21 mouse cellular contexts compared by ENCODE assay signal in the genomic region with DNA sequence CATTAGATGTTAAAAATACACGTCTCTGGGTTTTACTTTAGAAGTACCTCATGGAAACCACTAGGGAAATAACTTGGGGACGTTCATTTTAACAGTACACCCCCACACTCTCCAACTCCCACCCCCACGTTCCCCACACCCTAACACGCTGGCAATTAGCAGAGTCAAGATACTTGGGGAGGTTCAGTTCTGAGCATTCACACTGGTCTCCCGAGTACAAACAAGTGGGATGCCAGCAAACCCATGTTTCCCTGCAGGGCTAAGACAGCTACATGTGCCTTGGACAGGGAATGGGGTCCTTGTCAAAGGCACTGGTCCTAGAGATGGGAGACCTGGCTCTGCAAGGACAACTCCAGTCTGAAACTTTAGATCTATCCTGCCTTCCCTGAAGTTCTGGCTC. TPM values are rescaled to one million over a fixed set of nuclear protein-coding genes. Genes with fewer than 3 reads are reported as not detected.
DNase-seq lines count a peak whose midpoint lies in the region; ATAC-seq and TF ChIP-seq lines count a peak whose summit lies in the region.
"Had no signal": no experiment of that assay in that cellular context is flagged by ENCODE, and none has a peak within 500 bp of the region (broad histone marks: within the 10 kb centered on the region; RNA-seq: fewer than 3 reads in every experiment).

No protein-coding gene starts in this region.

- H3K4me3 ChIP-seq in forebrain, embryonic 16.5 days (replicated peaks; ENCODE audit: low read length) = no peak overlapping the region
- H3K4me3 ChIP-seq in forebrain, postnatal 0 days (ENCODE audit: low read depth, low read length) = no peak overlapping the region
- no peak overlapping the region for H3K4me3 ChIP-seq in intestine, embryonic 14.5 days (ENCODE audit: low read depth, low read length)
- no peak overlapping the region for H3K4me3 ChIP-seq in intestine, embryonic 15.5 days (replicated peaks)

- ATAC-seq in forebrain, embryonic 16.5 days = no peak
- ATAC-seq in forebrain, postnatal 0 days = no peak; the same call in 1 of the 2 replicates
- peak; percentile 43; the same call in 1 of the 2 replicates for ATAC-seq in intestine, embryonic 14.5 days (replicated peaks; ENCODE audit: low FRiP score, low TSS enrichment, low read depth)
- no peak for ATAC-seq in intestine, embryonic 15.5 days

- no peak overlapping the region for H3K4me2 ChIP-seq in forebrain, embryonic 16.5 days (ENCODE audit: low read length)
- H3K4me2 ChIP-seq in forebrain, postnatal 0 days (ENCODE audit: low read depth) = no peak overlapping the region
- no peak overlapping the region for H3K4me2 ChIP-seq in intestine, embryonic 14.5 days (ENCODE audit: low read length)
- H3K4me2 ChIP-seq in intestine, embryonic 15.5 days (replicated peaks) = no peak overlapping the region

- no peaks in the 10 kb centered on the region for H3K9me3 ChIP-seq in forebrain, embryonic 16.5 days (ENCODE audit: control insufficient read depth, low read length)
- H3K9me3 ChIP-seq in forebrain, postnatal 0 days (ENCODE audit: low read length) = no peaks in the 10 kb centered on the region
- H3K9me3 ChIP-seq in intestine, embryonic 14.5 days (ENCODE audit: control insufficient read depth, low read length) = no peaks in the 10 kb centered on the region
- no peaks in the 10 kb centered on the region for H3K9me3 ChIP-seq in intestine, embryonic 15.5 days
- H3K9me3 ChIP-seq: heart, embryonic 13.5 days; hindbrain, embryonic 12.5 days had no signal

- no peak overlapping the region for H3K9ac ChIP-seq in forebrain, embryonic 16.5 days (replicated peaks; ENCODE audit: low read depth, low read length)
- no peak overlapping the region for H3K9ac ChIP-seq in forebrain, postnatal 0 days
- no peak overlapping the region for H3K9ac ChIP-seq in intestine, embryonic 14.5 days (ENCODE audit: low read length)
- H3K9ac ChIP-seq in intestine, embryonic 15.5 days = no peak overlapping the region

- 38% methylated on average over 5 of the region's 5 CpGs for WGBS in forebrain, embryonic 16.5 days
- 39% methylated on average over 5 of the region's 5 CpGs for WGBS in forebrain, postnatal 0 days
- 41% methylated on average over 5 of the region's 5 CpGs for WGBS in intestine, embryonic 14.5 days
- WGBS in intestine, embryonic 15.5 days = 50% methylated on average over 5 of the region's 5 CpGs

- H3K36me3 ChIP-seq in forebrain, embryonic 16.5 days (ENCODE audit: control insufficient read depth, insufficient read depth) = no peaks in the 10 kb centered on the region
- no peaks in the 10 kb centered on the region for H3K36me3 ChIP-seq in forebrain, postnatal 0 days (ENCODE audit: insufficient read depth)
- H3K36me3 ChIP-seq in intestine, embryonic 14.5 days (ENCODE audit: control insufficient read depth, insufficient read depth, low read length) = no peaks in the 10 kb centered on the region
- no peaks in the 10 kb centered on the region for H3K36me3 ChIP-seq in intestine, embryonic 15.5 days
- H3K36me3 ChIP-seq: heart, embryonic 13.5 days; hindbrain, embryonic 12.5 days had no signal

- no peaks in the 10 kb centered on the region for H3K27me3 ChIP-seq in forebrain, embryonic 16.5 days (replicated peaks; ENCODE audit: control insufficient read depth, insufficient read depth, low read length)
- no peaks in the 10 kb centered on the region for H3K27me3 ChIP-seq in forebrain, postnatal 0 days (ENCODE audit: insufficient read depth, low read length)
- no peaks in the 10 kb centered on the region for H3K27me3 ChIP-seq in intestine, embryonic 14.5 days (replicated peaks; ENCODE audit: control insufficient read depth, insufficient read depth, low read length)
- no peaks in the 10 kb centered on the region for H3K27me3 ChIP-seq in intestine, embryonic 15.5 days (replicated peaks)
- H3K27me3 ChIP-seq: CH12.LX; heart, embryonic 13.5 days; hindbrain, embryonic 12.5 days; Patski had no signal

- H3K4me1 ChIP-seq in forebrain, embryonic 16.5 days (replicated peaks; ENCODE audit: control insufficient read depth, insufficient read depth, low read length) = peaks cover 28% of the 10 kb centered on the region
- H3K4me1 ChIP-seq in forebrain, postnatal 0 days (ENCODE audit: insufficient read depth) = peaks cover 11% of the 10 kb centered on the region; the same call in 1 of the 2 replicates
- H3K4me1 ChIP-seq in intestine, embryonic 14.5 days (replicated peaks; ENCODE audit: control insufficient read depth, insufficient read depth, low read length) = peaks cover 7% of the 10 kb centered on the region; the same call in 1 of the 2 replicates
- 0 out of 2 replicates have a peak, but pooled peaks cover 4% of the 10 kb centered on the region for H3K4me1 ChIP-seq in intestine, embryonic 15.5 days (replicated peaks)

- DNase-seq in cerebellum, adult 9-10 months = peak; percentile 8
- DNase-seq in cerebellum, adult 18-20 months = no peak
- no peak for DNase-seq in forebrain, postnatal 0 days
- DNase-seq in intestine, embryonic 14.5 days (ENCODE audit: low spot score) = no peak
- DNase-seq in R1 (ENCODE audit: low read depth, low spot score) = peak; percentile 16
- no peak for DNase-seq in c-Kit-positive CD71-positive TER-119-positive erythroid progenitor cells, embryonic 14.5 days (ENCODE audit: low spot score)

- no peak for TF ChIP-seq CTCF in forebrain, postnatal 0 days (IDR thresholded peaks at IDR 0.05; ENCODE audit: low read depth)

- peak overlapping the region; percentile 24; the same call in 1 of the 2 replicates for H3K27ac ChIP-seq in forebrain, embryonic 16.5 days (ENCODE audit: low read length)
- no peak overlapping the region for H3K27ac ChIP-seq in forebrain, postnatal 0 days (ENCODE audit: low read depth, low read length)
- H3K27ac ChIP-seq in intestine, embryonic 14.5 days (ENCODE audit: low read depth) = no peak overlapping the region
- H3K27ac ChIP-seq in intestine, embryonic 15.5 days = no peak overlapping the region
- H3K27ac ChIP-seq: hindbrain, embryonic 12.5 days had no signal

RNA-seq across cellular contexts. Expression of gene Drd3, which starts 48.6 kb away (rescaled TPM):
- not detected in 2 replicates for polyA plus RNA-seq in forebrain, embryonic 16.5 days (2015; fragmentation: Nextera tagmentation; extraction: Ambion mirVana)
- 0.23 and 0.86 TPM in 2 replicates for total RNA-seq in forebrain, postnatal 0 days (2014; rRNA removed)
- polyA plus RNA-seq in forebrain, postnatal 0 days (2015; fragmentation: Nextera tagmentation; extraction: Ambion mirVana) = not detected in 2 replicates
- not detected in 2 replicates for polyA plus RNA-seq in intestine, embryonic 14.5 days (2014; fragmentation: Nextera tagmentation; extraction: Ambion mirVana)
- polyA plus RNA-seq in intestine, embryonic 15.5 days (2015; fragmentation: Nextera tagmentation; extraction: Ambion mirVana) = not detected in 2 replicates
- total RNA-seq: adrenal gland, adult 2 months; adrenal gland, postnatal 25 days; CH12.LX; gastrocnemius, adult 18-20 months; gastrocnemius, postnatal 14 days; heart, adult 8-10 months; heart, postnatal 36 days had no signal
- polyA plus RNA-seq: embryonic facial prominence, embryonic 11.5 days; heart, embryonic 13.5 days; heart, postnatal 0 days; hindbrain, embryonic 12.5 days; inflammation-experienced regulatory T-cells, adult 6 months; Patski had no signal

Comparison
In these comparisons a context has a peak if more than half of its experiments do, and no peak if none do; other contexts are left out.
1. DNase-seq: peak in cerebellum, adult 9-10 months (single experiment) and R1 (single experiment); none in cerebellum, adult 18-20 months (0 of 2), forebrain, postnatal 0 days (single experiment), intestine, embryonic 14.5 days (single experiment) and c-Kit-positive CD71-positive TER-119-positive erythroid progenitor cells, embryonic 14.5 days (single experiment).